Mouse (Mus musculus): ENCODE data around the gene Evx2.

The Evx2 gene

GRCm38 (mm10) chr2:74680561-74681398, 21.4 kb upstream of the Evx2 start:
- DNase-seq: no peak

- no peak for DNase-seq
Observed at GRCm38 (mm10) chr2:74679980-74680379, 20.6 kb upstream of the Evx2 start.

GRCm38 (mm10) chr2:74679596-74679971, 20.2 kb upstream of the Evx2 start:
- DNase-seq: no peak

- DNase-seq: no peak
Observed at GRCm38 (mm10) chr2:74678891-74679595, 19.7 kb upstream of the Evx2 start, which contains the start of gene Hoxd11. Gene Hoxd11 (plus strand): TSS chr2:74679557.

GRCm38 (mm10) chr2:74677106-74677505, 17.7 kb upstream of the Evx2 start:
- DNase-seq: no peak

- no peak for DNase-seq
Observed at GRCm38 (mm10) chr2:74676376-74677052, 17.2 kb upstream of the Evx2 start.

- no peak for DNase-seq
Observed at GRCm38 (mm10) chr2:74675666-74676282, 16.4 kb upstream of the Evx2 start.

GRCm38 (mm10) chr2:74674881-74675665, 15.7 kb upstream of the Evx2 start, which contains the start of gene Hoxd12:
Gene Hoxd12 (plus strand): TSS chr2:74675013.
- no peak for DNase-seq

GRCm38 (mm10) chr2:74673835-74674425, 14.6 kb upstream of the Evx2 start:
- DNase-seq: no peak

- no peak for DNase-seq
Observed at GRCm38 (mm10) chr2:74672481-74673362, 13.4 kb upstream of the Evx2 start.

GRCm38 (mm10) chr2:74671847-74672246, 12.5 kb upstream of the Evx2 start:
- no peak for DNase-seq

- DNase-seq: no peak
Observed at GRCm38 (mm10) chr2:74670632-74671188, 11.4 kb upstream of the Evx2 start.

- DNase-seq: no peak
Observed at GRCm38 (mm10) chr2:74669650-74670235, 10.4 kb upstream of the Evx2 start.

- no peak for DNase-seq
Observed at GRCm38 (mm10) chr2:74669230-74669578, 9.8 kb upstream of the Evx2 start.

GRCm38 (mm10) chr2:74668370-74669229, 9.2 kb upstream of the Evx2 start:
- DNase-seq: no peak

- no peak for DNase-seq
Observed at GRCm38 (mm10) chr2:74667842-74668357, 8.5 kb upstream of the Evx2 start, which contains the start of gene Hoxd13. Gene Hoxd13 (plus strand): TSS chr2:74668310.

- no peak for DNase-seq
Observed at GRCm38 (mm10) chr2:74667191-74667841, 8.0 kb upstream of the Evx2 start.

GRCm38 (mm10) chr2:74666411-74666810, 7.1 kb upstream of the Evx2 start:
- DNase-seq: no peak

Data from cerebellum, adult 11-12 months (tissue).